Mouse (Mus musculus): Measurements from ENCODE around the gene Prss57. TPM values are rescaled to one million over a fixed set of nuclear protein-coding genes. Genes with fewer than 3 reads are reported as not detected.

Gene Prss57
- total RNA-seq, 2 experiments from 2014 or later, result not detected

- peak; percentile 58 for DNase-seq
- no peak for TF ChIP-seq CTCF (IDR thresholded peaks at IDR 0.05)
- H3K4me3 ChIP-seq, result no peak overlapping the region; the same call in 1 of the 2 replicates
Observed at GRCm38 (mm10) chr10:79803716-79804323, 13.1 kb upstream of the Prss57 start.

GRCm38 (mm10) chr10:79802331-79802971, 11.7 kb upstream of the Prss57 start:
- H3K27ac ChIP-seq, result peak overlapping the region; percentile 85
- DNase-seq, result peak; percentile 80
- intact Hi-C loops (cut with DNase I), result no loop called here
- TF ChIP-seq CTCF (IDR thresholded peaks at IDR 0.05), result no peak
- H3K4me3 ChIP-seq, result peak overlapping the region; percentile 48

More at GRCm38 (mm10) chr10:79803716-79804323, 13.1 kb upstream of the Prss57 start:
- peak overlapping the region; percentile 85 for H3K27ac ChIP-seq
- intact Hi-C loops (cut with DNase I), result no loop called here

- Histone ChIP-seq H3K27ac (peak overlapping the region; percentile 85), H3K4me3 (peak overlapping the region; percentile 48)
- intact Hi-C loops (cut with DNase I), result no loop called here
- no peak for TF ChIP-seq CTCF (IDR thresholded peaks at IDR 0.05)
- DNase-seq, result no peak
Observed at GRCm38 (mm10) chr10:79801837-79802236, 11.1 kb upstream of the Prss57 start.

- Histone ChIP-seq H3K4me3 (no peak overlapping the region), H3K27ac (no peak overlapping the region)
- intact Hi-C loops (cut with DNase I), result no loop called here
- no peak for DNase-seq
- no peak for TF ChIP-seq CTCF (IDR thresholded peaks at IDR 0.05)
Observed at GRCm38 (mm10) chr10:79800508-79800907, 9.7 kb upstream of the Prss57 start.

- H3K27ac ChIP-seq, result peak overlapping the region; percentile 90; the same call in 1 of the 2 replicates
- no peak for TF ChIP-seq CTCF (IDR thresholded peaks at IDR 0.05)
- DNase-seq, result no peak
- H3K4me3 ChIP-seq, result no peak overlapping the region
- intact Hi-C loops (cut with DNase I), result no loop called here
Observed at GRCm38 (mm10) chr10:79798289-79798928, 7.6 kb upstream of the Prss57 start.

- intact Hi-C loops (cut with DNase I), result no loop called here
- peak overlapping the region; percentile 90 for H3K27ac ChIP-seq
- DNase-seq, result peak; percentile 79
- TF ChIP-seq CTCF (IDR thresholded peaks at IDR 0.05), result no peak
- peak overlapping the region; percentile 52 for H3K4me3 ChIP-seq
Observed at GRCm38 (mm10) chr10:79797326-79797725, 6.6 kb upstream of the Prss57 start.

GRCm38 (mm10) chr10:79795905-79796304, 5.1 kb upstream of the Prss57 start:
- Histone ChIP-seq H3K4me3 (no peak overlapping the region), H3K27ac (peak overlapping the region; percentile 90)
- peak; percentile 40 for TF ChIP-seq CTCF (IDR thresholded peaks at IDR 0.05)
- intact Hi-C loops (cut with DNase I), result no loop called here
- no peak for DNase-seq

GRCm38 (mm10) chr10:79794491-79794931, 3.8 kb upstream of the Prss57 start:
- TF ChIP-seq CTCF (IDR thresholded peaks at IDR 0.05), result no peak
- peak; percentile 92 for DNase-seq
- peak overlapping the region; percentile 93 for H3K4me3 ChIP-seq
- H3K27ac ChIP-seq, result peak overlapping the region; percentile 90
- intact Hi-C loops (cut with DNase I), result no loop called here

GRCm38 (mm10) chr10:79793738-79794490, 3.2 kb upstream of the Prss57 start:
- no peak for DNase-seq
- intact Hi-C loops (cut with DNase I), result loop anchor here (2.0 kb wide), 1 partner anchor 19 kb away; no protein-coding TSS in a partner anchor
- Histone ChIP-seq H3K4me3 (peak overlapping the region; percentile 93), H3K27ac (peak overlapping the region; percentile 90)
- TF ChIP-seq CTCF (IDR thresholded peaks at IDR 0.05), result no peak

GRCm38 (mm10) chr10:79793051-79793737, 2.4 kb upstream of the Prss57 start, which contains the start of gene Palm:
Palm (plus strand) TSS chr10:79793572.
- Histone ChIP-seq H3K4me3 (peak within 1 kb of the TSS; percentile 93), H3K27ac (peak within 1 kb of the TSS; percentile 90)
- peak; percentile 96 for TF ChIP-seq CTCF (IDR thresholded peaks at IDR 0.05)
- intact Hi-C loops (cut with DNase I), result loop anchor here (2.0 kb wide), 1 partner anchor 20 kb away; no protein-coding TSS in a partner anchor
- peak; percentile 86 for DNase-seq

- no peak for TF ChIP-seq CTCF (IDR thresholded peaks at IDR 0.05)
- peak overlapping the region; percentile 90 for H3K27ac ChIP-seq
- intact Hi-C loops (cut with DNase I), result loop anchor here (2.0 kb wide), 1 partner anchor 20 kb away; no protein-coding TSS in a partner anchor
- H3K4me3 ChIP-seq, result peak overlapping the region; percentile 93
- DNase-seq, result no peak
Observed at GRCm38 (mm10) chr10:79792339-79793040, 1.7 kb upstream of the Prss57 start.

All from gastrocnemius, adult 2 months (tissue).